Mouse (Mus musculus) neural tube, embryonic 10.5 days (tissue): Measurements from ENCODE around the gene Snx29.
"Not testable (repeated sequence)": the region's sequence is repeated elsewhere in the genome, so short reads cannot be mapped to it uniquely, and the experiment has no call there.

Experiments
- DNase-seq: peaks from one replicate; pipeline ENCODE4 v3.0.0-alpha.2; 2017; ENCODE audit warnings: low spot score; ENCODE audit errors: extremely low spot score

Snx29 gene

DNA sequence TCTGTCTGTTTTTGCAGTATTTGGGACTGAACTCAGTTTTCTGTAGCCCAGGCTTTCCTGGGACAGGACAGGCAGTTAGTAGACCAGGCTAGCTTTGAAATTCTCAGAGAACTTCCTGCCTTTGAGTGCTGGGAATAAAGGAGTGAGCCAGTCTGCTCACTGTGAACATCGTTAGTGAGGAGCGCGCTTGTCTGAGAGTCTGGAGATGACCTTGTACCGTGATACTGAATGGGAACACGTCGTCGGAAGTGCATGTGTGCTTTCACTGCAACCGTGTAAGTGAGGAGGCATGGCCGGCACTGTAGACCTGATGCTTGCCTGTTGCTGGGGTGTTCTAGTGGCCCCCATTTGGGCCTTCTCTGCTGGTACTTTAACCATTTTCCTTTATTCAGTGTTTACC lies 83.9 kb downstream of the Snx29 start:
- DNase-seq = no peak

DNA sequence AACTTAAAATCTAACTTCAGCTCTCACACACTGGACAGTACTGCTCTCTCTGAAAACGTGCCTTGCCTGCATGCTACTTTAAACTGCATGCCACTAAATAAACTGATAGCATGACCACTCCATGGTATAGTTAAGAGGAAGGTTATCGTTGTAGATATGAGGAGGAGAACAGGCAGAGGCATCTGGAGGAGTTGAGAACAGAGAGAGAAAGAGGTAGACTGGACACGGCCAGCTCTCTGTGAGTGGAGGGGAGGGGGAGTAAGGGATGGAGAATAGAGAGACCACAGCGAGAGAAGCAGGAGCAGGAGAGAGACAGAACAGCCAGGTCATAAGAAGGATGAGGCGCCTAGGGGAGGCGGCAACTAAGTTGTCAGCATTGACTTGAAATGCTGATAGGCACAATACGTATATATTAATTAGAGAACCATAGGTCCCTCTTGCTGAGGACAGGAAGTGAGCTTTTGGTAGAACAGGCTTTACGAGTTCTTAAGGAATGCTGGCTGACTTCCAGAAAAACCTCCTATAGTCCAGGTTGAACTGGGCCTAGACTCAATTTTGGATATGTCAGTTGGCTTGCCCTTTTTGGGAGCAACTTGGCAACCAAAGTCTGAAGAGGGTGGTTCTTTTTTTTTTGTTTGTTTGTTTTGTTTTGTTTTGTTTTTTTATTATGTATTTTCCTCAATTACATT lies 85.4 kb downstream of the Snx29 start:
- DNase-seq = no peak

DNA sequence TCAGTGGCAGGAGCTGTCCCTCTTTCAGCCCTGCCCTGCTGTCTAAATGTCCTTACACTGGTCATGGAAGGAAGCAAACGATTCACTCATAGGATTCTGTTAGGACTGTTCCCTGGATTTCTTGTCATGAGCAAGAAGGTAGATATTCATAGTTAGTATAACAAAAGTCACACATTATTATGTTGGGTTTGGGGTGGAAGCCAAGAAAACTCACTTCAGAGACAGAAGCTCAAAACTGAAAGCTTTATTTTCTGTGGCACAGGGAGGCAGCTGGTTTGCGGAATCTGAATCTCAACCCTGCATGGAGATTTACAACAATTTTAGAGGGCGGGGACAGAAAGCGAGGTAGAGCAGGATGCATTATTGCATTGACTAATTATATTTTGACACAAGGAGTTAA lies 86.0 kb downstream of the Snx29 start:
- DNase-seq = no peak

DNA sequence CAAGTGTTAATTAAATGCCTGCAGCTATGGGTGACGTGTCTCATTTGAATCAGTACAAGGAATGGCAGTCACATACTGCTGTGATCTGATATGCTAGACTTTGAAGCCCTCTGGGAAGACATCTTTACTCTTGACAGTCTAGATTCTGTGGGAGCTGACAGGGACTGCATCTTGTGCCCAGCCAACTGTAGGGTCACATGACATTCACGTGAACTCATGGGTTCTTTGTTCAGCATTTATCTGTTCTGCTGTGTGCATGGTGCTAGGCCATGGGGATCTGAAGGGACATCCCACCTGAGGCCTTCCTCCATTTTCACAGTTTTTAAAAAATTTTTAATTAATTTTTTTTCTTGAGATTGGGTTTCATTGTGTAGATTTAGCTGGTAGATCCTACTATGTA lies 91.9 kb downstream of the Snx29 start:
- DNase-seq = no peak

DNA sequence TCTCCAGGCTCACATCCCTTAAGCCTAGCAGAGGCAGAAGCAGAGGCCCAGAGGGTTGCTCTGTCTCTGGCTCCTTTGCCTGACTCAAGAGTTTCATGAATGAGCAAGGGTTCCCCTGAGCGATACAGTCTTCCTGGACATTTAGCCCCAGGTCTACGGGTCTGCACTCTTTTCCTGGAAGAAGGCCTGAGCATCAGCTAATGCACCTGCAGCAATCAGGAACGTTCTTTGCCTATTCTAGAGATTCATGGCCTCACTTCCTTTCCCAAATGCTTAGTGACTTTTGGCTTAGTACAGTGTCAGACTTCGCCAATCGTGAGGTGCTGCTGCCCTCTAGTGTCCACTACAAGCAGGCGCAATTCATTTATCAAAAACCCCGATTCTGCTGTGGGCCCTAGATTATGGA lies 95.5 kb downstream of the Snx29 start:
- DNase-seq = peak; percentile 43

DNA sequence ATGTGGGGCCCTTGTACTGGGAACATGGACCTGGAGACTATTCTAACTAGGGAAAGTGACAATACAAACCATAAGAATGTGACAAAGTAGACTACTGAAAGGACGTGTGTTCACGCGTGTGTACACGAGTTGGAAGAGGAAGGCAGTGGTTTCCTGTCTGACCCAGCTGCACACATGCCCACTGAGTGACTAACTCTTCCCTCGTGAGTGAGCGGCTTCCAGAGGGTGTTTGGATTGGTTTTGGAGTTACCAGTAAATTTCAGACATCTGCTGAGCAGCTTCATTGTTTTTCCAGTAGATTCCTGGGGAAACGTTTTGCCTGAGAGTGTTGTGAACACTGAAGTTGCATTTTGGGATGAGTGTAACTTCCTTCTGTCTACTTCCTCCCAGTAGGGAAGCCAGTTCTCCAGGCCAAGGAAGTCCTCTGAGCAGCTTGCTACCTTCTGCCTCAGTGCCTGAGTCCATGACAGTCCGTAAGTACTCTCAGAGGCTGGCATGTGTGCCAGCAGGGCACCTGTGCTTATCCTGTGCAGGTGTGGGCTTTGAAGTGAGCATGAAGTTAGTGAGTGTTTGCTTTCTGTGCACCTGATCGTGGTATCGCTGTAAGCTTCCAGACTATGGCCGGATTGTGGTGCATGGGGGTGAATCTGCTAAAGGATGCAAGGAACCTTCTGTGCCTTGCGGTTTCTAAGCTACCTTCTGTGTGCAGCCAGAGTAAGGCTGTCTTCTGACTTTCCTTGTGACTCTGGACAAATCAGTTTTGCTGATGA lies 97.8 kb downstream of the Snx29 start:
- no peak for DNase-seq

DNA sequence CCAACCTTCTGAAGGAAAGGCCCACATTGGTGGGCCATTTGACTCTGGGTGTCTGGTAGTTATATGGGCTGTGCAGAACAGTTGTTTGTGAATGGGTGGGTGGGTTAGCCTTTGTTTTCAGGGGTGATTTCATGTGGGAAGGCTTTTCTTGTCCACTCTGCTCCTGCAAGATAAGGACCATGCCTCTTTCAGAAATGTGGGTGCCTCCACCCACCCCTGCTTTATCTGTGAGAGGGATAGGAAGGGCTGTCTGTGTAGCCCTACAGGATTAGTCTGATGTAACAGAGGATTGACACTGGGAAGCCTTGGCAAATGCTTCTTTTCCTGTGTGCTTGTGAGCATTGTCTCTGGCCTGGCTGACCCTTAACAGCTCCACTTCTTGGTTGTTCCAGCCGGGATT lies 99.5 kb downstream of the Snx29 start:
- no peak for DNase-seq

DNA sequence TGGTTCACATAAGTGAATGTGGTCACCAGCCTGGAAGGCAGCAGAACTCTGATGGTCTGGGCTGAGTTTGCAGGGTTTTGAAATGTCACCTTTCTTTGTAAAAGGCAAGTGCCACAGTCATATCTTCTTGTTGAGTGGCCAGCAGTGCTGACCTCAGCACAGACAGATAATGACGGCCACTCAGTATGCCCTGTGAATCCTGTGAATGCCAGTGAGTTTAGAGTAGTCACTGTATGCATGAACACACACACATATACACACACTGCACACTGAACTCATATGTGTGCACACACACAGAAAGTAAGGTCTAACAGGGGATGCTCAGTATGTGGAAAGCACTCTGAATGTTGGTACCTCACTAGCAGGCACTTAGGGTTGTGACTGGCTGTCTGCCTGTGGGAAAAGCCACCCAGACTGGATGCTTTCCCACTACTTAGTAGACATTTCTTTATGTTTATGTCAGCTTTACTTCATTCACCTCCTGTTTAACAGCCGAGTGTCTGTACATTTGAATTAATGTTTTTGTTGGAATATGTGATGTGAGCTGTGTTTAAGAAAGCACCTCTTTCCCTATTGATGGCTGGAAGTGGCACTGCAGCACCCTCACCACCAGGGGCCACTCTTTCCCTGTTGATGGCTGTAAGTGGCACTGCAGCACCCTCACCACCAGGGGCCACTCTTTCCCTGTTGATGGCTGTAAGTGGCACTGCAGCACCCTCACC lies 100.3 kb downstream of the Snx29 start:
- DNase-seq = no peak

DNA sequence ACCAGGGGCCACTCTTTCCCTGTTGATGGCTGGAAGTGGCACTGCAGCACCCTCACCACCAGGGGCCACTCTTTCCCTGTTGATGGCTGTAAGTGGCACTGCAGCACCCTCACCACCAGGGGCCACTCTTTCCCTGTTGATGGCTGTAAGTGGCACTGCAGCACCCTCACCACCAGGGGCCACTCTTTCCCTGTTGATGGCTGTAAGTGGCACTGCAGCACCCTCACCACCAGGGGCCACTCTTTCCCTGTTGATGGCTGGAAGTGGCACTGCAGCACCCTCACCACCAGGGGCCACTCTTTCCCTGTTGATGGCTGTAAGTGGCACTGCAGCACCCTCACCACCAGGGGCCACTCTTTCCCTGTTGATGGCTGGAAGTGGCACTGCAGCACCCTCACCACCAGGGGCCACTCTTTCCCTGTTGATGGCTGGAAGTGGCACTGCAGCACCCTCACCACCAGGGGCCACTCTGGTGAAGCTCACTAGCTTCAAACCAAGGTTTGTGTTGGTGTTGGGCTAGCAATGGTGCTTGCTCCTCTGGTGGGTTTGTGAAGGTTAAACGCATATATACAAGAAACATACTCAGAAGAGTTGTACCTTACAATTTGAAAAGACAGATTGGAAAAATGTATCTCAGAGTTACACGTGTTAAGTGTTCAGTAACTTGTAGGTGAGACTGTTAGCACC lies 101.0 kb downstream of the Snx29 start:
- not testable (repeated sequence) for DNase-seq

DNA sequence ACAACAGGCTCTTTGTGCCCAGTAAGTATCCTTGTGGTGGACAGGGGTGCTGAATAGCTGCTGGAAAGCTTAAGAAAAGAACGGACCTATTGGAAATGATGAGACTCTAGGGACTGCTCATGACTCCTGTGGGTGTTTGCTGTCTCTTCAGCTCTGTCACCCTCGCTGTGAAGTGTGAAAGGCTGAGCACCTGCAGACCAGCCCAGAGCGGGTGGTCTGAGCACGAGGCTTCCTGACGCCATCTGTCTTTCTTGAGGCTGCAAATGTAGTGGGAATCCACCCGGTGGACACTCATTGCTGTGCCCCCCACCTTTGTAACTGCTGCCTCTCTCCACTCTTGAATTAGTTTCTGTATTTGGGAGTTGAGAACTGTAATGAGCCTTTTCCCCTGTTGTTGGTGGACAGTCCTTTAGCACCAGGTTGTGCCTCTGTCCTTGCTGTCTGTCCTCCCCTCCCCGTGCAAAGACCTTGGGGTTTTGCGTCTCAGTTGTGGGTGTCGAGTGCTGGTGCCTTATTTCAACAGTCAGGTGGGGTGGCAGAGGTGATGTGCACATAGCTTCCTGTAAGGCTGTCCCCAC lies 101.9 kb downstream of the Snx29 start:
- no peak for DNase-seq

DNA sequence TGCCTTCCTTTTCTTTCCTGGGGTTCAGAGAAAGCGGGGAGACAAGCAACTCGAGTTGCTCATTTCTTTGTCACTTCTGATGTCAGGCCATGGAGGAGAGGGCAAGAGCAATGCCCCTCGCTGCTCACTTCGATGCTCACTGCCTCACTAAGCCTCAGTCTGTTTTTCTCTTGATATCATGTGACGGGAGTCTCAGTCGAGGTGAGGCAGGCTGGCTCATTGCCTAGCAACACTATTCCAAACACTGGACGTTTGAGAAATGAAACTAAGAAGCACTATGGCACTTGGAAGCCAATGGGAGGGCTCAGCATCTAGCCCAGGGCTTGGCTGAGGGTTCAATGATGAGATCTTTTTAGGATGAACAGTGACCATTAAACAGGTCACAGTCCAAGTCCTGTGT lies 102.6 kb downstream of the Snx29 start:
- no peak for DNase-seq

DNA sequence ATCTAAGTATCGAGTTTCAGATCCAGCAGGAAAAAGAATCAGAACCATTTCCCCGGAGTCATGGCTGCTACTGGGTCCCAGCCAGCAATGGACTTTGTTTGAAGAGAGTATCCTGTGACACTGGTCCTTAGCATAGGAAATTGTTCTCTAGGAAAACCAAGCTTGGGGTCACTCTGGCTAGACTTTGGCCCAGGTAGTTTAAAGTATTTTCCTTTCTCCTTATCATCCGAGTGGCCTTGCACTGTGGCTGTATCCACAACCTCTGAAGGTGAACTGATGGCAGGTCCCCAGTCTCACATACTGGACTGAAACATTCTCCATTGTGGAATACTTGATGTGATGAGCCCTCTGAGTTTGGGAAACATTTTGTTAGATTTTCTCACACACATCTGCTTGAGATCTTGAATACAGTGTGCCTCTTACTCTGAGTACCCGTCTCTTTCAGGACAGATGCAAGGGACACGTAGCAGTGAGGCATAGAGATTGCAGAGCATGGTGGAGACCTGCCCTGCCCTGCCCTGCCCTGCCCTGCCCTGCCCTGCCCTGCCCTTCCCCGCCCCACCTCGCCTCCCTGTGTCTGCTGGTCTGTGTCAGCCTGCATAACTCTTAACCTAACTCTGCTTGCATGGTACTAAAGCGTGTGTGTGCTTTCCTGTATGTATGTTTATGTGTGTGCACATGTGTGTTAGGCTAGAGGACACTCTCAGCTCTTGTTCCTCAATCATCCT lies 104.3 kb downstream of the Snx29 start:
- no peak for DNase-seq

DNA sequence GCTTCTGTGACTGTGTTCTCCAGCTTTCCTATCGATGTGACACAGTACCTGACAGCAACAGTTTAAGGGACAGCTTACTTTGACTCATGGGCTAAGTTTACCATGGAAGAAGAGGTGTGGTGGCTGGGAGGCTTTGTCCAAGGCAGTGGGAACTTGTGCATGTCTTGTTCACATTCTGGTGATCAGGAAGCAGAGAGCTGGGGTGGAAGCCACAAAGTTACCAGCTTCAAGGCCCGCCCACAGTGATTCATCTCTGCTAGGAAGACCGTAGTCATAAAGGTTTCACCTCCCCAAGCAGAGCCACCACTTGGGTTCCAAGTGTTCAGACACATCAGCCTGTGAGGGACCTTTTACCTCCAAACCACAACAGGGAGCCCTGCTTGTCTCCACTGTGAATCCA lies 107.1 kb downstream of the Snx29 start:
- no peak for DNase-seq

DNA sequence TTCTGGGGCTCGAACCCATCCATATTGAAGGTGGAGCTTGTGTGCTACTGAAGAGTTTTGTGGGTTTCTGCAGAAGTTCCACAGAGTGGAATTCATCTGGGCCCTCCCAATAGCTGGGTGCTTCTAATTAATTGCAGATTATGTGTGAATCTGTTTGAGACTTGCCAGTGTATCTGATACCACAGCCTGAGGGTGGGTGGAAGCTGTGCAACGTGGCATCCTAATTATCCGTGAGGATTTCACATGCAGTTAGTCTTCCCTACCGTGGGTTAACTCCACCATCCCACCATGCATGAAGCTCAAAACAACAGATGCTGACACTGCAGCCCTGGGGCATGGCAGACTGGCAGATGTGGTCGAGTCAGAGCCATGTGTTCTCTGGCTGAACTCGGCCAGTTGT lies 107.8 kb downstream of the Snx29 start:
- no peak for DNase-seq

DNA sequence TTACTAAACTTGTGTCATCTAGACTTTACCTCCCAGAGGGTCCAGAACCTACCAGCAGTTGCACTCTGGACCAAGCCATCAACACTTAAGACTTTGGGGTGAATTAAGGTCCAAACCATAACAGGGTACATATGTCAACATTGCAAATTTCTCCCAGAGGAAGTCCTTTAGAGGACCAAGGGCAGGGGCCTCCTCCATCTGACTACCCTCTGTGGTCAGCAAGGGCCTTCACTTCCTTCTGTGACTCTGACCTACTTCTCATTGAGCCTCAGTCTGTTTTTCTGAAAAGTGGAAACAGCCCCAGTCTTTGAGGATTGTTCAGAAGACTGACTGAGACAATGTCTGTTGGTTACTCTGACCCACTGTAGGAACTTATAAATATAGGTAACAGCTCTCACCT lies 111.1 kb downstream of the Snx29 start:
- no peak for DNase-seq

DNA sequence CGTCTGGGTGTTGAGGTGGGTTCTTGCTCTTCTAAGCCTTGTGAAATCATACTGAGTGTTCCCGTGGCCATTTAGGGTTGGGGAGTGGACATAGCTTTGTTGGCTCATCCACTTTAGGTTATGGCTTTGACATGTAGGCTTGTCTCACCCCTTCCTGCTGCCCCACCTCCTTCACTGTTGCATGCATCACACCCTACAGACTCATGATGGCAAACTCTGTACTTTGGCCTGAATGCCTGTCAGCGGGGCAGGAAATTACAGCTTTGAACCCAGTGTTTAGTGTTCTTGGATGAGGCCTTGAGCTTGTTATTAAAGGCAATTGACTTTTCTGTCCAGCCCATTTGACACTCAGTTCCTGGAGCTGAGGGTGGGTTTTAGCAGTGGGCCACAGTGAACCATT lies 114.9 kb downstream of the Snx29 start:
- DNase-seq = no peak

DNA sequence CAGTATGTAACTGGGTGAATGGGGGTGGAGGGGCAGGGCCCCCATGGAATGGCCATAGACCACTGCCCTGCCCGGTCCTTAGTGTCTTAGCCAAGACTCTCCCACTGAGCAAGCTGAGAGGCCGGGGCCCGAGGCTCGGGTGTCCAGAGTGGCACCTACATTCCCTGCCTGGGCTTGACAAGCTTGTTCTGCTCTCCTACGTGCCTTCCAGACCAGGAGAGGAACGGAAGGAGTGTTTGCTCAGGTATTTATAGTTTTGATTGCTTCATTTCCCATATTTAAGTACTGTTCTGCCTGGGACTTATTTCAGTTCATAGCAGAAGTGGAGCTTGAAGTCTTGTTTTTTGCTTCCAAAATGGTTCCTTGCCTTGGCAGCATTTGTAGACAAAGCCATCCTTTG lies 116.7 kb downstream of the Snx29 start:
- DNase-seq = no peak

DNA sequence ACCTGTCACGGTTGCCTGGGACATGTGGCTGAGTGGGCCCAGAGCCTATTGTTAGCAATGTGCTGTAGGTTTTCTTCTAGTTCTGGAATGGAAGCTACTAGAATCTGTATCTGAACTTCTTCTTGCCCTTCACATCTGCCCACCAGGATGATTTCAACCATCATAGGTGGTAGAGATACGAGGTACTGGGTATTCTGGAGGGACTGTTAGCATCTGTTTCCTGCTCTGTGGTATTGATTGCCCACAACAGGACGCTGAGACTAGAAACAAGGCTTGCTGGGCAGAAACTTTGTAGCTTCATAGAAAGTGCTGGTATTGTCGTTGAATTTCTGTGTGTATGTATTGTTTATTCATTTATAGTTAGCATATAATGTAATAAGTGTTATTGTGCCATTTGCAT lies 118.9 kb downstream of the Snx29 start:
- no peak for DNase-seq

DNA sequence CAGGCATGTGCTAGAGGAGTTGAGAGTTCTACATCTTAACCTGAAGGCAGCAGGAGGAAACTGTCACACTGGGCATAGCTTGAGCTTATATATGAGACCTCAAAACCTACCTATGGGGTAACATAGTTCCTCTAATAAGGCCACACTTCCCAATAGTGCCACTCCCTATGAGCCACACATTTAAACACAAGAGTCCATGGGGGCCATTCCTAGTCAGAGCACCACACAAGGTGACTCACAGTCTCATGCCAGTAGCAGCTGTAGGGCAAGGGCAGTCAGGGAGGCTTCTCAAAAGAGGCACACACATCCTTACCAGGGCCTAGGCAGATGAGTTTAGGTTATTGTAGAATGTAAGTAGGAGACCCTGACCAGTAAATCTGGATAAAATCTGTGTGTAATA lies 119.8 kb downstream of the Snx29 start:
- DNase-seq = no peak

DNA sequence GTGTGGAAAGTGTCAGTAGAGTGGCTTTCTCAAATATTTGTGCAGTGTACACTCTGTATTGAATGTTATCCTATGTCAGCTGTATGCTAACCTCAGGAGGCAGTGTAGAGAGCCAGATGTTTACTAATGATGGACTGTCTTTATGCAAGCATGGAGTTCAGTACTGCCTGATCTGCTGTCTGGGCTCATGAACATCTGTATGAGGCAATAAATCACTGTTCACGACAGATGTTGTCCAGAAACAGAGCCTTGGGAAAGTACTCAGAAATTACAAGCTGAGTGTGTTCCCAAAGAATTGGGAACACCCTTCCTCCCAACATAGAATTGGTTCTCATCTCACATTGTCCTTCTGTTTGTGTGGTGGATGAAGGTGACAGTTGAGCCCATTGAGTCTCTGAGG lies 121.9 kb downstream of the Snx29 start:
- DNase-seq = no peak

DNA sequence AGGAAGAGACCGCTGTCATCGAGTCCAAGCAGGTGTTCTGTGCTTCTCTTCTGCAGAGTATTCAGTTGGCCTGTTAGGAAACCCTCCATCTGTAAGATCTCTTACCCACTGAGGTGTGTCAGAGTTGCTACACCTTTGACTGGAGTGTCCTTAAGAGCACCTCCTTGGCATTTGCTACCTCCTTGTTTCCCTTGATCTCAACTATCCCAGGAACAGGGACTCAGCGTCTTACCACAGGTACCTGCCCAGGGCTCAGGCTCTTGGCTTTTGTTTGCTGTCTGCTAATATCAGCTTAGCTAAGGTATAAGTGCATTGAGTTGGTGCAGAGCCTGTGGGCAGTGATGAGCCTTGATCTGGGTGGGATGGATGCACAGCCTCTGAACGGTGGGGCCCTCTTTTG lies 124.3 kb downstream of the Snx29 start:
- no peak for DNase-seq
